Mouse (Mus musculus) splenic B cell, adult 2 months (primary cell): ENCODE data around the gene 3110040N11Rik.

Source experiments
- DNase-seq: peaks from one replicate; pipeline ENCODE4 v3.0.0-alpha.2; 2011; ENCODE audit warnings: low read depth, low spot score
- H3K27me3 ChIP-seq: 2 replicates; pipeline ENCODE4 v1.6.1; 2012; ENCODE audit warnings: mild to moderate bottlenecking, low read length, moderate library complexity, mixed read lengths; ENCODE audit not compliant: control insufficient read depth, poor library complexity, insufficient read depth, severe bottlenecking
- H3K36me3 ChIP-seq: 2 replicates; pipeline ENCODE4 v1.6.1; 2012; ENCODE audit warnings: mild to moderate bottlenecking, low read length, moderate library complexity, mixed read lengths; ENCODE audit not compliant: control insufficient read depth, poor library complexity, insufficient read depth, severe bottlenecking

3110040N11Rik gene

DNA sequence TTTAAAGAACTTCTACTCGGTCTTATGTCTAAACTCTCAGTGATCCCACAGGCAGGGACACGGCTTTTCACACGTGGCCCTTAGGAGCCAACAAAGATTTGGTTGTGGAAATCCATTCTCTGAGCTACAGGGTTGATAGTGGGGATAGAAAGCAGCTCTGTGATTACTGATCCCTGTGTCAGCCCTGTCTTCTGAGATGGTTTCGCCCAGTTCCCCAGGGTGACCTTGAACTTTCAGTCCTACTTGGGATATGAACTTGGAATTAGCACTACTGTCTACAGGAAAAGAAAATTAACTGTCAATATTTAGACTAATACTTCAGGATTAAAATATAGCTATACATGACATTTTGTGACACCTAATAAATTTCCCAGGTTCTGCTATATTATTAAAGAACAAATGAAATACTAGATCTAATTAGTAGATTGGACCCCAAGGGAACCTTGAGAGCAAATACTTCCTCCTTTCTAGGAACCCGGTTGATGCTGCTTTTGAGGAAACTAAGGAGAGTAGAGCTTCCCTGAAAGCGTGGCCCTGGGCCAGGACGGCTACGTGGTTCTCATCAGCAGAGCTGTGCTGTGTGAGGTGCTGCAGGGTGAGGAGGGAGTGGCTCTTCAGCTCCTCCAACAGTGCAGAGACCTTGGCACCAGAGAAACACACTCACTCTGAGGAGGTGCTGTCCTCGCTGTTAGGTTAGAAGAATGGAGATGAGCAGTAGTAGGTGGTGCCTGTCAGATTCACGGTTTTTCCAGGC lies 16.3 kb downstream of the 3110040N11Rik start:
- no peak for DNase-seq
- Histone ChIP-seq H3K36me3 (no peaks in the 10 kb centered on the region), H3K27me3 (no peaks in the 10 kb centered on the region)

- no peaks in the 10 kb centered on the region for H3K36me3 ChIP-seq
- H3K27me3 ChIP-seq, result no peaks in the 10 kb centered on the region
- DNase-seq, result peak; percentile 65
Measured at GRCm38 (mm10) chr7:81763110-81763845, 26.0 kb downstream of the 3110040N11Rik start.

DNA sequence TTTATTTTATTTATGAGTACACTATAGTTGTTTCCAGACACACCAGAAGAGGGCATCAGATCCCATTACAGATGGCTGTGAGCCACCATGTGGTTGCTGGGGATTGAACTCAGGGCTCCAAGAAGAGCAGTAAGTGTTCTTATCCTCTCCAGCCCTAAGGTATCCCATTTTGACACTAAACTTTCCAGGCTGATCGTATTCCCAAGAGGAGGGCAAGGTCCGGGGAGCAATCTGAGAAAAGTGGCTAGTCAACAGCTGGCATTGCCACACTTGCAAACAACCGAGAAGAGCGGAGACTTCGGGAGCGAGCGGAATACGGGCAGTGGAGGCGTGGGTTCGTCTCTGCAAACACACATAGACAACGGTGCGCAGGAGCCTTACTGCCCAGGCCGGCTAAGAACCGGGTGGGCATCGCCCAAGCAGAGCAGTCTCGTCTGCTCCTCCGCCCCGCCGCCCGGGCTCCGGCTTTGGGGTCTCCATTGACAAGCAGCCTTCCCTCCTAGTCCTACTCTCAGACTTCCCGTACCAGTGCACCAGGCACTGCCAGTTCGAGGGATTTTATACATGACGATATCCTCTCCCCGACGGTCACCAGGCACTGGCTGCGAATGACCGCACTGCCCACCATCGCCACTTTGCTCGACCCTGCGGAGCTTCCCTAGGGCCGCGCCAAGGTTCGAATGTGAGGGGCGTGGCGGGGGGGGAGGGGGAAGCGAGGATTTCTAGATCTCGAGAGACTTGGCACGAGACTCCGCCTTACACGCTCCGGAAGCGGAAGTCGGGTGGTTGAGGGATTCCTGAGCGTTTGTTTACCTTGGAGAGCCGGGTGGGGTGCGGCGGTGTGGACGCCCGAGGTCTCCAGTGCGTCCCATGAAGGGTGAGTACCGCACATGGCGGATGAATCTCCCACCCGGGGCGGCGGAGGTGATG lies 26.8 kb downstream of the 3110040N11Rik start, which contains the start of gene Ramac:
TSS of gene Ramac (plus strand) at position 746 of the 930 bp plus-strand sequence.
- Histone ChIP-seq H3K27me3 (no peaks in the 10 kb centered on the region), H3K36me3 (no peaks in the 10 kb centered on the region)
- peak; percentile 90 for DNase-seq

GRCm38 (mm10) chr7:81747956-81748355 lies 41.3 kb downstream of the 3110040N11Rik start:
- Histone ChIP-seq H3K36me3 (no peaks in the 10 kb centered on the region), H3K27me3 (no peaks in the 10 kb centered on the region; the same call in 1 of the 2 replicates)
- no peak for DNase-seq

DNA sequence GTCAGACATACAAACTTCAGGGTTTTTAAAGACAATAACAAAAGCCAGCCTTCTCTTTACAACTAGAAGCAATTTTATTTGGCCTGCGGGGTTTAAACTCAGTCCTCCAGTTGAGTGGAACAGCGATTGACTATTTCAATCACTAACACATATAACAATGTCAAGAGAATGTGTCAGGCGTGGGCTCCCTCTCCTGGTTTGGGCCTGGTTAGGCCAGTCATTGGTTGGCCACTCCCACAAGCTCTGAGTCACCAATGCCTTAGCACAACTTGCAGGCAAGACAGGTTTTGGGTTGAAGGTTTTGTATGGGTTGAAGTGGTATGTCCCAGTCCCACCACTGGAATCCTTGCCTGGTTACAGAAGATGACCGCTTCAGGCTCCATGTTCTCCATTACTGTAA lies 45.1 kb downstream of the 3110040N11Rik start:
- no peak for DNase-seq
- no peaks in the 10 kb centered on the region for H3K36me3 ChIP-seq
- no peaks in the 10 kb centered on the region; the same call in 1 of the 2 replicates for H3K27me3 ChIP-seq

DNA sequence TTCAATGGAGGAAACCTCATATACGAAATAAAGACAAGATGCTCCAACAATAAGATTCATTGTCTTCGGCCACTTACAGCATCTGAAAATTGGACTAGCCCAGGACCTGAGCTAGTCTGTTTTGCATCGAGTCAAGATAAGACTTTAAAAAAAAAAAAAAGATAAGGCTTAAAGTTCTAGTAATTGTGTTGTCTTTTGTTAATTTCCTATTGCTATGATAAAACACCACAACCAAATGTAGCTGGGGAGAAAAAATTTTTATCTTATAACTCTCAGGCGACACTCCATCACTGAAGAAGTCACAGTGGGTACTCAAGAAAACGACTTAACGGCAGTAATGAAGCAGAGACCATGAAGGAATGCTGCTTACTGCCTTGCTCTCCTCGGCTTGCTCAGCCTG lies 49.3 kb downstream of the 3110040N11Rik start:
- no peak for DNase-seq
- Histone ChIP-seq H3K27me3 (no peaks in the 10 kb centered on the region), H3K36me3 (no peaks in the 10 kb centered on the region)

DNA sequence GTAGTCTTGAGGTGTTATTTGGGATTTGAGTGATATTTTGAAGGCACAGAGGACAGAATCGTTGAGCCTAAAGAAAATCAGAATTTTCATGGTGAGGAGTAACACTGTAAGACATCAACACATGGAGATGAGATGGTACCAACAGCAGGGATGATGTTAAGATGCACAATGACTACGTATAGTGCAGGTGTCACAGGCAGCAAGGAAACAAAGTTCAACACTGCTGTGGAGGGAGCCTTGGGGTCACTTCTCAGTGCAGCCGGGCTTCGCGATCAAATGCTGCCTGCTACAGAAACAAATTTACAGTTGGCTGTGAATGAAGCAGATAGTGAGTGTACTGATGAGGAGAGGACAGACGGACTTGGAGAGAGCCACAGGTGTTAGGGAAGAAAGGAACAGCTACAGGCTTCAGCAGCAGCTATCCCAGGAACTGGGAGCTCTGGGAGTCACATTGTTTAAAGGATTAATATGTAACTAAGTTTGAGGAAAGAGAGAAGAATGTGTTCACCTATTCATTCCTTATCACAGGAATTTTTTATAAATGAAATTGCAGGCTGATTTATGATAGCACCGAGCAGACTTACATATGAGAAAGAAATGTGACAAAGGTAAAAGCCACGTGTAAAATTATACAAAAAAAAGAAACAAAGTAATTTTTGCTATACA lies 50.4 kb downstream of the 3110040N11Rik start:
- no peaks in the 10 kb centered on the region for H3K36me3 ChIP-seq
- no peaks in the 10 kb centered on the region for H3K27me3 ChIP-seq
- DNase-seq, result no peak

GRCm38 (mm10) chr7:81735300-81736048 lies 53.8 kb downstream of the 3110040N11Rik start:
- Histone ChIP-seq H3K36me3 (no peaks in the 10 kb centered on the region), H3K27me3 (no peaks in the 10 kb centered on the region)
- DNase-seq, result no peak

DNA sequence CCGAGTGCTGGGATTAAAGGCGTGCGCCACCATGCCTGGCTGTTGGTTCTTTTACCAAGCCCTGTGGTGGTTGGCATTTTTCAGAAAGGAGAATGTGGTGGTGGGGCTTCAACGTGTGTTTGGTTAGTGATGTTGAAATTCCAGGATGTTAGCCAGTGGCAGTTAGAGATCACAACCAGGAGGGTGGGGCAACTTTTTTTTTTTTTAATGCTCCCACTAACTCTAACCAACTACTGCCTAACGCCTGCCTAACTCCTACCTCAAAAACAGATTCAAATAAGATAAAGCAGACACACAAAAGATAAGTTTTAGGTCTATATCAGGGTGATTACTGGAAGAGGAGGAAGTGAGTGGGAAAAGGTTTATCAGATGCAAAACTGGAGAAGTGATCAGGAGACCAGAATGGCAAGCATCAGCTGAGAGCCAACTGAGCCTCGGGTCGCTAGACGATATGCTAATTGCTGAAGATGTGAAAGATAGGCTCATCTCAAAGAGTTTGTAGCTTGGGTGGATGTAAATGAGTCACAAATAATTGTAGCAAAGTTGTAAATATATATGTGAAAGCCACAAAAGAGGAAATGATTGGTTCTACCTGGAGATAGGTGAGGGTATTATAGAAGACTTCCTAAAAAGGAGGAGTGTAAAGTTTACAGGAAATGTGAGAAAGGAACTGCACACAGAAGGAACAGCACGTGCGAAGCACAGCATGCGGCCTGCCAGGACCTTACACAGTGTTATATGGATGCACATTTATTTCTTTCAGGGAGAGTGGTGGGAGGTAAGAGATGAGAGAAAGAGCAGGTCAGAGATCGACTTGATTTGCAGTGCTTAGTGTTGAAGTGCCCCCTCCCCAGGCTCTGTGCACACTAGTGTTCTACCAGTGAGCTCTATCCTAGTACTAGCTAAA lies 56.8 kb downstream of the 3110040N11Rik start:
- Histone ChIP-seq H3K36me3 (no peaks in the 10 kb centered on the region), H3K27me3 (no peaks in the 10 kb centered on the region)
- no peak for DNase-seq
